Mouse (Mus musculus) ES-Bruce4 (cell line): Measurements from ENCODE around the gene Cdkn2aipnl.

Experiments used
- CTCF ChIP-seq: IDR thresholded peaks from one replicate; pipeline ENCODE4 v1.8.1; 2011; ENCODE audit warnings: low read depth, low read length
- POLR2A ChIP-seq: IDR thresholded peaks from one replicate; pipeline ENCODE4 v1.8.1; 2011; ENCODE audit warnings: low read length; ENCODE audit not compliant: insufficient read depth

- no peak for TF ChIP-seq CTCF
- no peak for TF ChIP-seq POLR2A
Observed at GRCm38 (mm10) chr11:51940511-51940955, 26.9 kb upstream of the Cdkn2aipnl start.
